Mouse (Mus musculus) spleen, postnatal 4 days (tissue): ENCODE results near the gene Col6a1.

Experiments
- DNase-seq, 2 experiments: peaks; one replicate each; pipeline ENCODE4 v3.0.0; 2022; ENCODE audit warnings: low spot score in 2 of 2

Gene Col6a1

DNA sequence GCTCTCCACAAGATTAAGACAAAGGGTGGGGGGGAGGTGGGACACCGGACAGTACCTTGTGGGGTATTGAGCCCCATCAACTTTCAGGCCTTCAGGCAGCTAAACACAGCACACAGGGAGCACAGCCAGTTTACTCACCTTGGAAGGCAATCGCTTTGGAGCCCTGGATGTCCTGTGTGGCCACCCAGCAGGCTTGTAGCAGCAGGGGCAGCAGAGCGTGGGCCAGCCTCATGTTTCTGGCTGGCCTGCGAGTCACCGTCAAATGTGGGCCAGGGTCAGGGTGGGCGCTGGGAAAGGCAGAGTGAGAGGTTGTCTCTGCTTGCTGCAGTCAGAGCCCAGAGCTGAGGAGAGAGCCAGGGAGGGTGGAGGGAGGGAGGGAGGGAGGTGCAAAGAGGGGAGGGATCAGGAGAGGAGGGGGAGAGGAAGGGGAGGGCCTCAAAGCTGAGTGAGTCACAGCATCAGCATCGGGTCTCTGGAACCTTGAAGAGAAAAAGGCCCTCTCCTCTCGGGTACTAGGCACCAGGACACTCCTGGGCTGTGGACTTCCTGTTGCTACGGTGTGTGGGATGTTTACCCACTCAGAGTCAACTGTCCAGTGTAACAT is at the start of gene Col6a1:
TSS of gene Col6a1 (minus strand) at position 487 of the 604 bp plus-strand sequence.
- DNase-seq, result peak in 1 of 2 experiments; percentile 51

DNA sequence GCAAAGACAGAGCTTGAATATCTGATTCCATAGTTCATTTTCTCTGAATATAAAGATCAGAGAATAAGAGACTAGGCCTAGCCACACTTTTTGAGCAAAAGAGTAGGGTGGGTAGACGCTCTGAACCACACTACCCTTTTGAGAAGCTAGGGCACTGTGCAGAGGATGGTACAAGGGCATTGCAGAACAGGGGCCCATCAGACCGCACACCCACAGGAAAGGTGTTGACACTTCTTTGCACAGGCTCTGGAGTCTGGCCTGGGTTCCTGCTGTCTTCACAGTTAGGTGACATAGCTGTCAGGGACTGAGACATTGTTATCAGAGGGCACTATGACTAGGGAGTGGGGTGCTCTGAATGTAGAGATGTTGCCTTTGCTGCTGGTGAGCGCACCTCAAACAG is 45.7 kb upstream of the Col6a1 start:
- DNase-seq, result no peak

DNA sequence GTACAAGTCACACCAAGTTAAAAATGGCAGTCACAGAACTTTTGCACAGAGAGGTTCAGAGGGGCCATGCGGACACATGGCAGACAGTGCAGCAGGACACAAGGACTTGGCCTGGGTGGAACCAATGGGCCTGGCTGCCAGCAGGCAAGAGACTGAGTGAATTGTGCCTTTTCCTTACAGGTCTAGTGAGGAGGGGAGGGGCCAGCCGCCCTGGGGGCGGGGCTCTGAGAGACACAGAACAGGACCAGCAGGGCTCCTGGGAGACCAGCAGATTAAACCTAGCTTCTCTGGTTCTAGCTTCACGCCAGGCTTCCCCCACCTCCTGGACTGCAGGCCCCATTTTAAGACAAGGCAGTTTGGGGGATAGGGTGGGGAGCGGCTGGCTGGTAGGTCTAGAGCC is 45.1 kb upstream of the Col6a1 start:
- DNase-seq, result no peak

- no peak for DNase-seq
These were observed 43.6 kb upstream of the Col6a1 start for GRCm38 (mm10) chr10:76769581-76769980.

DNA sequence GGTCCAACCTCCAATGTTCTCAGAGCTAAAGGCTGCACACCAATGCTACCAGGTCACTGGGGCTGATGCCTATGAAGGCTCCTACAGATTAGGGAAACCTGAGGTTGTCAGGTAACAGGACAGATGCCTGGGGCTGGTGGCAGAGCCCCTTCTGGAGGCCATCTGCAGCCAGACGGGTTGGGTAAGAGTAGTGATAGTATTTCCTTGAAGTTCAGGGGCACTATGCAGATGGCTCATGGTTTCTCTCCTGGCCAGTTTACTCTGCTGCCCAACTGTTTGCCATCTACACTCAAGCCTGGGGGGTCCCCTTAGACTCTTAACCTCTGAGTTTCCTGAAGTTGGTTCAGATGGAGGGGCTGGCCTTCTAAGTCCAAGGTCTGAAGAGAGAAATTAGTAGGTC is 40.2 kb upstream of the Col6a1 start:
- DNase-seq, result no peak

DNA sequence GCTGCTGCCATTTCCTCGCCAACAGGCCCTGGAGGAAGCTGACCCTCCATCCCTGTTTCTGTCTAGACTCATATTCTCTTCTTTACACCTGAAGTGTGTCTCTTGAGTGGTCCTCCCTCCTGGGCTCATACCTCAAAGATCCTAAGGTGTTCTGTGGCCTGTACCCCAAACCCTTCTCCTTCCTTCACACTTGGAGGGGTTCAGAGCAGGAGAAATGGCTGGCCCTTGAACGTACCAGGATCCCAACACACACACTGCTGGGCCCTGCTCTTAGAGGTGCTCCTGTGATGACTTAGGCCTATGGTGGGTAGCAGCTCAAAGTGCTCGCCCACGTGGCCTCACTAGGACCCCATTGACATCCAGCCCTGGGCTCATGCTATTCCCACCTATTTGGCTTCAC is 39.0 kb upstream of the Col6a1 start:
- no peak for DNase-seq

DNA sequence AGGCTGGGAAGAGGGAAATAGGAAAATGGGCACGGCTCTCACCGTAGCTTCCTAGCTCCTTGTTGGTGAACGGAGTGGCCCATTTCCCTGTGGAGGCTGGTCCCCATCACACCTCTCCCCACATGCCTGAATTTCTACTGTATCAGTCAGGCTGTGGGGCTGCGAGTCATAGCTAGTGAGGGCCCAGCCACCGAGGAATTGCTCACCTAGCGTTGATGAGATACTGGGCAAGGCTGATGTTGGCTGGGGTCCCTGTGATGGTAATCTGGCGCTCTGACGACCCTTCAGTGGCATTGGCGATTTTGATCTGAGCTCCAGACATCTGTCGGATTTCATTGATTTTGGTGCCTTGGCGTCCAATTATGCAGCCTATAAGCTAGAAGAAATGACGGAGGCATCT is 37.0 kb upstream of the Col6a1 start:
- no peak for DNase-seq

GRCm38 (mm10) chr10:76762411-76762810 is 36.4 kb upstream of the Col6a1 start:
- DNase-seq, result peak in 1 of 2 experiments; percentile 52

- DNase-seq, result no peak
These were observed 33.9 kb upstream of the Col6a1 start for GRCm38 (mm10) chr10:76759878-76760277.

GRCm38 (mm10) chr10:76753640-76754039 is 27.7 kb upstream of the Col6a1 start:
- peak in 1 of 2 experiments; percentile 38 for DNase-seq

GRCm38 (mm10) chr10:76744267-76744666 is 18.3 kb upstream of the Col6a1 start:
- peak in 1 of 2 experiments; percentile 9 for DNase-seq

GRCm38 (mm10) chr10:76736764-76737163 is 10.8 kb upstream of the Col6a1 start:
- DNase-seq, result no peak

GRCm38 (mm10) chr10:76734979-76735378 is 9.0 kb upstream of the Col6a1 start:
- DNase-seq, result peak; percentile 47 to 84

DNA sequence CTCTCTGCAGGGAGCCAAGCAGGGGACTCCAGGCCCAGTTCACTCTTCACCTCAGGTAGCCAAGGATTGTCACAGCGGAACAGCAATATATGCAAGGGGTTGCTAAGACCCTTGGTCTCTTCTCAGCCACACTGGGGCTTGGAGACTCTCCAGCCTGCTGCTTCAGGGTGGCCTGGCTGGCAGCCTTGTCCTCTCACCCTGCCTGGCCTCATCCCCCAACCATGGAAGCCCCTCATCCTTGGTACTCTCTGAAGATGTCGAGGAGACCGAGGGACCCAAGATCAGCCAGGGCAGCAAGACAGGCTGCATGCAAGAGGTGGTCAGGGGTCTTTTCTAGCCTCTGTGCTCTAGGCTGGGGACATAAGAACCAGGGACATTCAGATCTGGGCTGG is 7.7 kb upstream of the Col6a1 start:
- DNase-seq, result peak; percentile 10 to 55

DNA sequence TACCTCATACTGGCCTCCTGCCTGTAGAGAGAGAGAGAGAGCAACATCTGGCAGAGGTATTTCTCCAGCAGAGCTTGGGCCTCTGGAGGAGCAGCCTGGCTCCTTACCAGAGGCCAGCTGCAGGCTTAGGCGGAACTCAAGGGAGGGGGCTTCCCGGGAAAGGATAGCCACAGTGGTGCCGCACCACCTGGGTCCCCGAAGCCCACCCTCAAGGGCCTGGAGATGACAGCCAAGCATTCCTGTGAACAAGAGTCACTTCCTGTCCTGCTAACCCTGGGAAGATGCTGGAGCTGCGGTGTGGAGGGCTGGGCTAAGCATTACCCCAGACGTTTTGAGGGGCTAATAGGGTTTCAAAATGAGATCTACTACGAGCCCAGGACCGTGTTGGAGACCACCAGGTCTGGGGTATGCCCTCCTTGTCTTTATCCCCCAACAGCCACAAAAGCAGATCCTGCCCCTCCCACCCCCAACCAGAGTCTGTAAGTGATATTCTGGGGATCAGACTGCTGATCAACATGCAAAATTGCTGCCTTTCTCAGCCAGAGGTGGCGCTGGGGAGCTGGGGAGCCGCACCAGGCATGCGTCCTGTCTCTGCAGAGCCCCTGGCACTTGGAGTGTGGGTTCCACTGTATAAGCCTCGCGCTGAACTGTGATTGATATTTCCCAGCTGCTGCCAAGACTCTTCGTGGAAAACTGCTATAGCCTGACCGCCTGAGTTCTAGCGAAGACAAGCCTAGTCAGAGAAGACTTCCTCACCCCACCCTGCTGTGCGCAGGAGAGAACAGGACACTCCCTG is 7.1 kb upstream of the Col6a1 start:
- DNase-seq, result peak; percentile 47 to 74

DNA sequence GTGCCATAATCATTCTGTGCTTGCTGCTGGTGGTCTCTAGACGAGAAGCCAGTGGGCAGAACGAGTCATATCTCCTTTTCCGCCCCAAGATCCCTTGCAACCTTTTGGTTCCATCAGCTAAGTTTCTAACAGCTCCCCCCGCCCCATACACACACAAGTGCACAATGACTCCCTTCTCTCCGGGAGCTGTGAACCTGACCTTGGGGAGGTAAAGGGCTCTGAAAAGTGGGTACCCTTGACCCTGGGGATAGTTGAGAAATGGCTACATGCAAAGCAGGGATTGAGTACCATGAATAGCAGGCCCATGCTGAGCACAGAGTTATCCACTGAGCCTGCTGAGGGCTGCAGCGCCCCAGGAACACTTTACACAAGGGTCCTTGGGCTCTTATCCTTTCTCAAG is 6.4 kb upstream of the Col6a1 start:
- DNase-seq, result no peak

DNA sequence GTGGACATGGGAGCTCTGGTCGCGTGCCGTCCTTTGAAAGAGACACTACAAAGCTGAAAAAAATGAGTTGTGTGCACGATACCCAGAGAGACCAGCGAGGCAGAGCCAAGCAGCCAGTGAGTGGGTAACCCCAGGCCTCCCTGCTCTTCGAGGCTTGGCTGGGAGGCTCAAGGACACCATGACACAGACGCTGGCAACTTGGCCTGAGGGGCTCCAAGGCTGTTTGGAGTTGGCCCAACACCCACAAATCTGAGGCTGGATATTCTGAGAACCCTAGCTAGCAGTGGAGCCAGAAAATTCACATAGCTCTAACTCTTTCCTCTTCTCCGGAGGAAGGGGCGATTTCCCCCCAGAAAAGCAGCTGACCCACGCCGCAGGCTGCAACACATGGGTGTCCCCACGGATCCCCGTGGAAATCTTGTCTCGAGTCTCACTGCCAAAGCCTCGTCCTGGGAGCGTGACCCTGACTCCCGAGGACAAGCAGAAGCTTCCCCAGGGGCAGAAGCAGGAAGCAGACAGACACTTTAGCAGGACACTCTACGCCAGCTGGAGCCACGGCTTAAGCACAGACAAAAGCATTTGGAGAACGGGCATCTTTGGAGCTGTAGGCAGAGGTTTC is 5.8 kb upstream of the Col6a1 start:
- peak; percentile 10 to 53 for DNase-seq

DNA sequence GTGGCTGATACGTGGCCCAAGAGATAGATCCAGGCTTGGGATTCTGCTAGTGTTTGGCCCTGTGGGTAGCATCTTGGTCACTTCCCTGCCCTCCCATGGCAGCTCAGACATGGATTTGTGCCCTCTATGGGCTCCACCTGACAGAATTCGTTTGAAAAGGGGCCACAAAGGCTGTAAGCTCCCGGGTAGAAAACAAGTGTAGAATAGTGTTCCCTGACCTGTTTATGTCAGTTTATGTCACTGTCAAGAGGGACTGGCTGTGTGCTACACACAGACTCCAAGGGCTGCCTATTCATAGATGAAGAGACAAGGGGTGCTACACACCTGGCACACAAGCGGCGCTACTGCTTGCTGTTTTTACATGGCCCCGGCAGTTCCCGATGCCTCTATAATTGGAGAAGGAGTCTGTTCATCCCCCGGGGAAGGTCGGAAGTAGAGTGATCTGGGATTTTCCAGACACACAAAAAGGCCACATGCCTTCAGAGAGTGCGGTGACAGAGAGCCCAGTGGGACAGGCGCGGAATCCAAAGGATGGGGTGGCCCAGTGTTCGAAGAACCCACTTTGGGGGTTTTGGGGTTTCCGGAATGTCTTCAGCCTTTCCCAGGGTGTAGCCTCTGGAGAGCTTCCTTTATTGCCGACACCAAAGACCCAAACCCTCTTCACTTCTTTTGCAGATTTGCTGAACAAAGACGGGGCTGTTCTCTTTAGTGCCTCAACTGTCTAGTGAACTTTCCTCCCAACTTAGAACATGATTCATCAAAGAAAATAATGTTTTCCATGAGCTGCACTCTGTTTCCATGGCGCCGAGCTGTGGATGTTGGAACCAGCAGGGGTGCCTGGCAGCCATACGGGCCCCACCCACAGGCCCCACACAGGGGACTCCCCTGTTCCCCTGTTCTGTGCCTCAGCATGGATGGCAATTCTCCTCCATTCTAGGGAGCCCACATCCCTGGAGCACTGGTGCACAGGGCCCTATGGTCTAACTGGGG is 4.0 kb upstream of the Col6a1 start:
- DNase-seq, result peak; percentile 8 to 49

- DNase-seq, result peak; percentile 32 to 74
These were observed 2.4 kb upstream of the Col6a1 start for GRCm38 (mm10) chr10:76728369-76728768.

DNA sequence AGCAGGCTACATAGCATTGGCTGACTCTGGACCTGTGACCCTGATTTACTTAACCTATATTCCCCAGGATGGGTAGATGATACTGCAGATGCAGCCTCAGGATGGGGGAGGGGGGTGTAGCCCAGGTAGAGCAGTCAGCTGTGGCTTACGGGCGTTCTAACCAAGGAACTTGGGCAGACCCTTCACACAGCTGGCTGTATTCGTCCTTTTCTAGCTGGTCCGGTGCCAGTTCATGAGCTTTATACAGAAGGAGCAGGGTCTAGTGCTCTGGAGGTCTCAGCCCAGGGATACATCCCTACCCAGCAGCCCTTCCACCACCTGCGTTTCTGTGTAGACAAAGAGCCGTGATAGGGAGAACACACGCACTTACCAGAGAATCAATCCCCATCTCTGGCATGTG is 1.3 kb upstream of the Col6a1 start:
- no peak for DNase-seq

DNA sequence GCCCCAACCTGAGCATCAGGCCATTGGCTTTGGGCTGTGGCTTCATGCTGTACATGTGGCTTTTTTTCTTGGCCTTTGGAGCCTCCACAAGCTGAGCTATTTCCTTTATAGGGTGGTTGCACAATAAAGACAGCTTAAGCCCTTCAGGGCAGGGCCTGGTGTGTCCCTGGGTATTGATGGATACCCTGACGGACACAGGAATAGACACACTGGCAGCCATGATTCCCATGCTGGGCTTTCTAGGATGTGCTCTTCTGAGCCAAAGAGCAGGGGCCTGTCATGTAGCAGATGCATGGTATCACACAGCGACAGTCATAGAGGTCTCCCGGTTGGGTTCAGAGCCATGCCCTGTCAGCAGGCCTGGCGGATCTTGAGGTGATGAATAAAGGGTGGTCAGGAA is 898 bp upstream of the Col6a1 start:
- no peak for DNase-seq

- DNase-seq, result peak in 1 of 2 experiments; percentile 52
These were observed 871 bp downstream of the Col6a1 start for GRCm38 (mm10) chr10:76725097-76725496.
